Mouse (Mus musculus) ES-E14 (cell line): ENCODE data around the gene Tnnt2. TPM values are rescaled to one million over a fixed set of nuclear protein-coding genes. Genes with fewer than 3 reads are reported as not detected.

Experiments
- DNase-seq: peaks from one replicate; pipeline ENCODE4 v3.0.0-alpha.2; 2013; ENCODE audit warnings: low read depth, low spot score
- H3K27ac ChIP-seq: 2 replicates; pipeline ENCODE4 v1.5.1; 2012; ENCODE audit warnings: low read depth, mild to moderate bottlenecking, low read length, moderate library complexity, mixed read lengths; ENCODE audit not compliant: poor library complexity, insufficient read depth, severe bottlenecking
- H3K36me3 ChIP-seq: 2 replicates; pipeline ENCODE4 v1.6.1; 2012; ENCODE audit warnings: mild to moderate bottlenecking, low read length, moderate library complexity, mixed read lengths; ENCODE audit not compliant: control insufficient read depth, poor library complexity, insufficient read depth, severe bottlenecking
- H3K4me1 ChIP-seq, 2 experiments: fragments of 150-350 bp in 1 of 2; sonication (generic) in 1 of 2; 2 replicates each; pipeline ENCODE4 v1.6.1; 2012; ENCODE audit warnings: low read length in 2 of 2, mild to moderate bottlenecking in 1 of 2, mixed read lengths in 1 of 2; ENCODE audit not compliant: control insufficient read depth in 2 of 2, insufficient read depth in 2 of 2, poor library complexity in 1 of 2
- H3K4me3 ChIP-seq, 2 experiments: fragments of 150-350 bp in 1 of 2; sonication (generic) in 1 of 2; 2 replicates each; pipeline ENCODE4 v1.5.1; 2012; ENCODE audit warnings: low read length in 2 of 2, low read depth in 1 of 2, mild to moderate bottlenecking in 1 of 2, mixed read lengths in 1 of 2; ENCODE audit not compliant: insufficient read depth in 1 of 2, poor library complexity in 1 of 2, severe bottlenecking in 1 of 2
- H3K9ac ChIP-seq: 2 replicates; pipeline ENCODE4 v1.6.1; 2012; ENCODE audit warnings: low read depth, mild to moderate bottlenecking, low read length, mixed read lengths; ENCODE audit not compliant: poor library complexity, insufficient read depth, severe bottlenecking
- H3K9me3 ChIP-seq: fragments of 150-350 bp; sonication (generic); 2 replicates; pipeline ENCODE4 v1.6.1; 2012; ENCODE audit warnings: low read depth, mild to moderate bottlenecking, low read length; ENCODE audit not compliant: control insufficient read depth, insufficient read depth
- CHD2 ChIP-seq: IDR thresholded peaks from 2 replicates; pipeline ENCODE4 v1.6.1; 2014; ENCODE audit warnings: mild to moderate bottlenecking, low read depth, low read length, inconsistent platforms
- HCFC1 ChIP-seq: IDR thresholded peaks from 2 replicates; pipeline ENCODE4 v1.6.1; 2012; ENCODE audit warnings: low read length, inconsistent platforms, borderline replicate concordance; ENCODE audit not compliant: insufficient read depth
- MAFK ChIP-seq: IDR thresholded peaks from 2 replicates; pipeline ENCODE4 v1.6.1; 2014; ENCODE audit warnings: mild to moderate bottlenecking, low read depth, low read length, inconsistent platforms; ENCODE audit not compliant: insufficient read depth
- ZC3H11A ChIP-seq: IDR thresholded peaks from 2 replicates; pipeline ENCODE4 v1.6.1; 2012; ENCODE audit warnings: low read depth, mild to moderate bottlenecking, inconsistent platforms, low read length, borderline replicate concordance
- ZNF384 ChIP-seq: IDR thresholded peaks from 2 replicates; pipeline ENCODE4 v1.6.1; 2012; ENCODE audit warnings: low read depth, low read length, inconsistent platforms
- in situ Hi-C, 2 experiments: fragments of 600-800 bp; cut with MboI; formaldehyde crosslinking; loops; one replicate each; pipeline ENCODE4 v1.15.1; 2025; ENCODE audit warnings: low sequenced_read_pairs in 2 of 2, inconsistent platforms in 1 of 2; ENCODE audit not compliant: unreplicated experiment in 2 of 2
- total RNA-seq: library from RNA; depleted of rRNA; stranded (reverse); fragments of 300-350 nt; gene quantifications from 2 replicates; pipeline ENCODE4 v1.2.3, GENCODE M21; 2012

The Tnnt2 gene
- total RNA-seq, 1 experiment, result 2.5 TPM

- in situ Hi-C loops, result no loop called here
- Histone ChIP-seq H3K4me3 (no peak overlapping the region), H3K27ac (no peak overlapping the region), H3K36me3 (no peaks in the 10 kb centered on the region), H3K4me1 (no peaks in the 10 kb centered on the region), H3K9me3 (no peaks in the 10 kb centered on the region), H3K9ac (no peak overlapping the region)
- DNase-seq, result no peak
- TF ChIP-seq ZC3H11A (no peak), CHD2 (no peak), HCFC1 (no peak), ZNF384 (no peak), MAFK (no peak)
Measured at GRCm38 (mm10) chr1:135843519-135844262, 7.5 kb downstream of the Tnnt2 start.

- Histone ChIP-seq H3K36me3 (no peaks in the 10 kb centered on the region), H3K9me3 (no peaks in the 10 kb centered on the region), H3K9ac (no peak overlapping the region), H3K27ac (no peak overlapping the region), H3K4me1 (no peaks in the 10 kb centered on the region), H3K4me3 (no peak overlapping the region)
- in situ Hi-C loops, result no loop called here
- no peak for DNase-seq
- TF ChIP-seq HCFC1 (no peak), MAFK (no peak), CHD2 (no peak), ZC3H11A (no peak), ZNF384 (no peak)
Measured at GRCm38 (mm10) chr1:135844481-135844880, 8.3 kb downstream of the Tnnt2 start.

DNA sequence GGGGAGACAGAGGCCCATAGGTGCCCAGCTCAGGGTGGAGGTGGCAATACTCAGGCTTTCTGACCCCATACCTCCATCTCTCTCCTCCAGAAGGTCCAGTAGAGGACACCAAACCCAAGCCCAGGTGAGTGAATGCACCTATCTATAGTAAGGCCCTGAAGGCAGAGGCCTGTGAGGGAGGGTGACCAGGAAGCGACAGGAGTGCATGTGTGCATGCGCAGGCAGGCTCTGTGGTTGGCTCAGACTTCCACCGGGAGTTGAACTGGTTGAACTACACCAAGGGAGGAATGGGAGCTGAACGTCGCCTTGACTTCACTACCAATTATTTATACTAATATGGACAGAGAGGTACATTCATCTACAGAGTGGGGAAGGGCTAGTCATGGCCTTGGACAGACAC lies 10.5 kb downstream of the Tnnt2 start:
- in situ Hi-C loops, result no loop called here
- H3K4me3 ChIP-seq, result no peak overlapping the region
- TF ChIP-seq CHD2, result no peak
- no peak for TF ChIP-seq MAFK
- no peak for TF ChIP-seq ZC3H11A
- no peak for TF ChIP-seq ZNF384
- no peak for TF ChIP-seq HCFC1
- no peaks in the 10 kb centered on the region for H3K36me3 ChIP-seq
- no peak for DNase-seq
- no peak overlapping the region for H3K9ac ChIP-seq
- H3K4me1 ChIP-seq, result no peaks in the 10 kb centered on the region
- H3K27ac ChIP-seq, result no peak overlapping the region
- no peaks in the 10 kb centered on the region for H3K9me3 ChIP-seq

DNA sequence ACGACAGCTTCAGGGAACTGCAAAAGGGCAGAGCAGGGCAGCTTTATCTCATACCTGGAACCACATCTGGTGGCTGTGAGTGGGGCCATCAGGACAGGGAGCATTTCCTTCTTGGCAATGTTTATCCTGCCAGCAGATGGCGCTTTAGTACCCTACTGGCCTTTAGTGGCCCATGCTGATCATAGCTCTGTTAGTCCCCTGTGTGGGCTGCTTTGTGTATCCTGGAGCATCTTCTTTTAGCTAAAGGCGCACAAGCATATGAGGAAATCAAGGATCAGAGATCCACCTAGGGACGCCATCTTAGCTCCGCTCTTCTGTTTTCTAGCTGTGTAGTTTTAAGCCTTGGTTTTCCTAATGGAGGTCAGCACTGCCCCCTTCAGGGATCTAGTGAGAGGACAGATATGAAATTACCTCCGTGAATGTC lies 11.0 kb downstream of the Tnnt2 start:
- TF ChIP-seq MAFK (no peak), HCFC1 (no peak)
- Histone ChIP-seq H3K27ac (no peak overlapping the region), H3K36me3 (no peaks in the 10 kb centered on the region), H3K4me1 (no peaks in the 10 kb centered on the region), H3K9ac (no peak overlapping the region), H3K9me3 (no peaks in the 10 kb centered on the region), H3K4me3 (no peak overlapping the region)
- peak; percentile 67 for DNase-seq
- in situ Hi-C loops, result no loop called here
